Mouse (Mus musculus): Measurements from ENCODE around the gene Ptprn2.

Gene Ptprn2

GRCm38 (mm10) chr12:117314987-117315386 lies 829.5 kb downstream of the Ptprn2 start:
- no peak for DNase-seq (ENCODE audit: low read depth, low spot score)

GRCm38 (mm10) chr12:117315661-117316060 lies 830.1 kb downstream of the Ptprn2 start:
- no peak for DNase-seq (ENCODE audit: low read depth, low spot score)

GRCm38 (mm10) chr12:117318229-117318628 lies 832.7 kb downstream of the Ptprn2 start:
- no peak for DNase-seq (ENCODE audit: low read depth, low spot score)

- DNase-seq (ENCODE audit: low read depth, low spot score): no peak
Measured at GRCm38 (mm10) chr12:117323017-117323416, 837.5 kb downstream of the Ptprn2 start.
